Mouse (Mus musculus) CH12.LX (cell line): ENCODE results near the gene Pyroxd1. TPM values are rescaled to one million over a fixed set of nuclear protein-coding genes. Genes with fewer than 3 reads are reported as not detected.

Experiments
- DNase-seq: peaks from one replicate; pipeline ENCODE4 v3.0.0-alpha.2; 2013; ENCODE audit errors: extremely low read depth
- H3K27ac ChIP-seq: 2 replicates; pipeline ENCODE4 v1.5.1; 2012; ENCODE audit warnings: low read depth, mild to moderate bottlenecking, control low read depth, moderate library complexity; ENCODE audit not compliant: insufficient read depth
- H3K27me3 ChIP-seq: replicated peaks from 2 replicates; pipeline ENCODE3; 2012; ENCODE audit warnings: inconsistent platforms
- H3K36me3 ChIP-seq, 2 experiments: replicated peaks in 1 of 2; 2 replicates each; pipeline versions ENCODE3 to v1.6.1; 2012; ENCODE audit warnings: inconsistent platforms in 1 of 2, low read length in 1 of 2, mild to moderate bottlenecking in 1 of 2, mixed read lengths in 1 of 2, moderate library complexity in 1 of 2; ENCODE audit not compliant: control insufficient read depth in 1 of 2, insufficient read depth in 1 of 2
- H3K4me1 ChIP-seq, 2 experiments: 2 replicates each; pipeline ENCODE4 v1.6.1; 2012; ENCODE audit warnings: inconsistent platforms in 1 of 2, moderate library complexity in 1 of 2; ENCODE audit not compliant: insufficient read depth in 2 of 2, control insufficient read depth in 1 of 2
- H3K4me2 ChIP-seq: 2 replicates; pipeline ENCODE4 v1.6.1; 2012; ENCODE audit warnings: low read depth, mild to moderate bottlenecking, control low read depth; ENCODE audit not compliant: poor library complexity, insufficient read depth, severe bottlenecking
- H3K4me3 ChIP-seq, 3 experiments: fragments of 150-350 bp in 1 of 3; sonication (generic) in 1 of 3; replicated peaks in 1 of 3; 2 replicates each; pipeline versions ENCODE3 to v1.5.1; 2011 to 2012; ENCODE audit warnings: low read depth in 2 of 3, low read length in 2 of 3, mild to moderate bottlenecking in 2 of 3, moderate library complexity in 2 of 3, control low read depth in 1 of 3, improper control_type of control experiment in 1 of 3, inconsistent platforms in 1 of 3, mixed read lengths in 1 of 3; ENCODE audit not compliant: poor library complexity in 1 of 3
- H3K79me2 ChIP-seq: replicated peaks from 2 replicates; pipeline ENCODE4 v1.6.1; 2012; ENCODE audit warnings: mild to moderate bottlenecking, moderate library complexity; ENCODE audit not compliant: control insufficient read depth, poor library complexity, insufficient read depth, severe bottlenecking; ENCODE audit errors: extremely low read depth
- H3K9ac ChIP-seq: 2 replicates; pipeline ENCODE4 v1.6.1; 2012; ENCODE audit warnings: low read depth, mild to moderate bottlenecking, control low read depth, moderate library complexity; ENCODE audit not compliant: insufficient read depth
- H3K9me3 ChIP-seq: replicated peaks from 2 replicates; pipeline ENCODE3; 2012; ENCODE audit warnings: low read length, inconsistent platforms, mixed read lengths
- CHD1 ChIP-seq: IDR thresholded peaks from 2 replicates; pipeline ENCODE4 v1.6.1; 2012; ENCODE audit warnings: low read depth, low read length, improper control_type of control experiment, inconsistent platforms
- CTCF ChIP-seq, 2 experiments: IDR thresholded peaks in 1 of 2; conservative IDR thresholded peaks in 1 of 2; 2 replicates each; pipeline ENCODE4 v1.5.1; 2011 to 2012; ENCODE audit warnings: low read depth in 2 of 2, low read length in 2 of 2, improper control_type of control experiment in 1 of 2, inconsistent platforms in 1 of 2, mild to moderate bottlenecking in 1 of 2, moderate library complexity in 1 of 2
- E2F4 ChIP-seq: IDR thresholded peaks from 2 replicates; pipeline ENCODE4 v1.6.1; 2011; ENCODE audit warnings: low read depth, low read length, improper control_type of control experiment; ENCODE audit not compliant: insufficient replicate concordance
- ELF1 ChIP-seq: IDR thresholded peaks from 2 replicates; pipeline ENCODE4 v1.6.1; 2014; ENCODE audit warnings: low read depth, mild to moderate bottlenecking, inconsistent platforms, low read length, improper control_type of control experiment
- ETS1 ChIP-seq: conservative IDR thresholded peaks from 2 replicates; pipeline ENCODE4 v1.6.1; 2012; ENCODE audit warnings: low read depth, mild to moderate bottlenecking, inconsistent platforms, low read length, improper control_type of control experiment, moderate library complexity
- GABPA ChIP-seq: IDR thresholded peaks from 2 replicates; pipeline ENCODE4 v1.6.1; 2012; ENCODE audit warnings: low read depth, low read length, improper control_type of control experiment, inconsistent platforms; ENCODE audit not compliant: insufficient replicate concordance
- HCFC1 ChIP-seq: IDR thresholded peaks from 2 replicates; pipeline ENCODE4 v1.6.1; 2012; ENCODE audit warnings: low read depth, mild to moderate bottlenecking, inconsistent platforms, low read length, improper control_type of control experiment
- KAT2A ChIP-seq: IDR thresholded peaks from 2 replicates; pipeline ENCODE4 v1.6.1; 2012; ENCODE audit warnings: low read length, improper control_type of control experiment, inconsistent platforms; ENCODE audit not compliant: insufficient replicate concordance
- MAFK ChIP-seq: IDR thresholded peaks from 2 replicates; pipeline ENCODE4 v1.6.1; 2011; ENCODE audit warnings: low read length, improper control_type of control experiment; ENCODE audit not compliant: insufficient replicate concordance
- MAX ChIP-seq: IDR thresholded peaks from 2 replicates; pipeline ENCODE4 v1.6.1; 2011; ENCODE audit warnings: low read length, improper control_type of control experiment
- MAZ ChIP-seq: IDR thresholded peaks from 2 replicates; pipeline ENCODE4 v1.6.1; 2012; ENCODE audit warnings: low read depth, mild to moderate bottlenecking, inconsistent platforms, low read length, improper control_type of control experiment, moderate library complexity
- MEF2A ChIP-seq: IDR thresholded peaks from 2 replicates; pipeline ENCODE4 v1.6.1; 2014; ENCODE audit warnings: low read depth, mild to moderate bottlenecking, inconsistent platforms, low read length, improper control_type of control experiment, borderline replicate concordance
- NRF1 ChIP-seq: IDR thresholded peaks from 2 replicates; pipeline ENCODE4 v1.6.1; 2014; ENCODE audit warnings: low read depth, mild to moderate bottlenecking, inconsistent platforms, low read length, improper control_type of control experiment, moderate library complexity
- PAX5 ChIP-seq: IDR thresholded peaks from 2 replicates; pipeline ENCODE4 v1.6.1; 2012; ENCODE audit warnings: low read length, inconsistent platforms, mixed read lengths
- POLR2A ChIP-seq: IDR thresholded peaks from 2 replicates; pipeline ENCODE4 v1.6.1; 2011; ENCODE audit warnings: low read depth, mild to moderate bottlenecking, improper control_type of control experiment, low read length
- RAD21 ChIP-seq: IDR thresholded peaks from 2 replicates; pipeline ENCODE4 v1.6.1; 2011; ENCODE audit warnings: low read depth, mild to moderate bottlenecking, low read length, improper control_type of control experiment, moderate library complexity
- RCOR1 ChIP-seq: conservative IDR thresholded peaks from 2 replicates; pipeline ENCODE4 v1.6.1; 2012; ENCODE audit warnings: low read depth, mild to moderate bottlenecking, inconsistent platforms, low read length, improper control_type of control experiment
- SIN3A ChIP-seq: IDR thresholded peaks from 2 replicates; pipeline ENCODE4 v1.6.1; 2012; ENCODE audit warnings: low read length, improper control_type of control experiment, inconsistent platforms
- TBP ChIP-seq: conservative IDR thresholded peaks from 2 replicates; pipeline ENCODE4 v1.6.1; 2011; ENCODE audit warnings: low read depth, low read length, improper control_type of control experiment
- TCF12 ChIP-seq: IDR thresholded peaks from 2 replicates; pipeline ENCODE4 v1.6.1; 2014; ENCODE audit warnings: low read depth, mild to moderate bottlenecking, inconsistent platforms, low read length, improper control_type of control experiment
- UBTF ChIP-seq: IDR thresholded peaks from 2 replicates; pipeline ENCODE4 v1.6.1; 2012; ENCODE audit warnings: low read depth, mild to moderate bottlenecking, inconsistent platforms, low read length, improper control_type of control experiment, moderate library complexity
- USF1 ChIP-seq: IDR thresholded peaks from 2 replicates; pipeline ENCODE4 v1.6.1; 2014; ENCODE audit warnings: low read depth, mild to moderate bottlenecking, inconsistent platforms, low read length, improper control_type of control experiment
- USF2 ChIP-seq: conservative IDR thresholded peaks from 2 replicates; pipeline ENCODE4 v1.6.1; 2011; ENCODE audit warnings: low read depth, low read length, improper control_type of control experiment
- ZMIZ1 ChIP-seq: IDR thresholded peaks from 2 replicates; pipeline ENCODE4 v1.6.1; 2012; ENCODE audit warnings: low read depth, mild to moderate bottlenecking, inconsistent platforms, low read length, improper control_type of control experiment
- dilution Hi-C: fragments of 300-500 bp; cut with MboI; formaldehyde crosslinking; loops from 2 replicates; pipeline ENCODE4 v1.14.3; 2020; ENCODE audit warnings: low sequenced_read_pairs; ENCODE audit not compliant: extremely low pct_unique_long_range_greater_than_20kb, extremely low pct_ligation_motif_present
- in situ Hi-C: fragments of 300-500 bp; cut with MboI; formaldehyde crosslinking; loops from 3 replicates; pipeline ENCODE4 v1.14.3; 2019; ENCODE audit warnings: low sequenced_read_pairs, low pct_ligation_motif_present, low pct_unique_long_range_greater_than_20kb, mixed read lengths
- polyA plus RNA-seq: library from polyadenylated mRNA; unstranded; fragments of >175 nt; gene quantifications from 2 replicates; pipeline ENCODE4 v1.2.1, GENCODE M21; 2012; ENCODE audit warnings: low read depth; ENCODE audit not compliant: insufficient read length
- total RNA-seq, 2 experiments: library from RNA; depleted of rRNA; stranded (reverse); fragments of 300-350 nt in 1 of 2; fragments of >200 nt in 1 of 2; gene quantifications; 2 replicates each; pipeline ENCODE4 v1.2.3; 2012 to 2014

Pyroxd1 gene
- total and polyA plus RNA-seq, 3 experiments = 7.9 to 11.5 (median 11.2) TPM

GRCm38 (mm10) chr6:142298098-142298497 lies 47.4 kb upstream of the Pyroxd1 start, which contains the start of gene Iapp:
Iapp (plus strand) TSS chr6:142298423.
- H3K4me1 ChIP-seq = no peaks in the 10 kb centered on the region
- H3K9me3 ChIP-seq = peaks cover 3% of the 10 kb centered on the region
- H3K36me3 ChIP-seq = no peaks in the 10 kb centered on the region
- H3K4me2 ChIP-seq = no peak within 1 kb of the TSS
- dilution Hi-C loops (no loop called here), in situ Hi-C loops (no loop called here)
- no peak within 1 kb of the TSS for H3K27ac ChIP-seq
- no peak for TF ChIP-seq ELF1
- TF ChIP-seq NRF1 = no peak
- no peak for TF ChIP-seq USF2
- TF ChIP-seq PAX5 = no peak
- no peak for TF ChIP-seq HCFC1
- no peak for TF ChIP-seq RAD21
- TF ChIP-seq KAT2A = no peak
- TF ChIP-seq MAZ = no peak
- TF ChIP-seq TCF12 = no peak
- DNase-seq = no peak
- H3K4me3 ChIP-seq = no peak within 1 kb of the TSS
- H3K9ac ChIP-seq = no peak within 1 kb of the TSS
- H3K79me2 ChIP-seq = no peaks in the 10 kb centered on the region
- no peaks in the 10 kb centered on the region for H3K27me3 ChIP-seq

DNA sequence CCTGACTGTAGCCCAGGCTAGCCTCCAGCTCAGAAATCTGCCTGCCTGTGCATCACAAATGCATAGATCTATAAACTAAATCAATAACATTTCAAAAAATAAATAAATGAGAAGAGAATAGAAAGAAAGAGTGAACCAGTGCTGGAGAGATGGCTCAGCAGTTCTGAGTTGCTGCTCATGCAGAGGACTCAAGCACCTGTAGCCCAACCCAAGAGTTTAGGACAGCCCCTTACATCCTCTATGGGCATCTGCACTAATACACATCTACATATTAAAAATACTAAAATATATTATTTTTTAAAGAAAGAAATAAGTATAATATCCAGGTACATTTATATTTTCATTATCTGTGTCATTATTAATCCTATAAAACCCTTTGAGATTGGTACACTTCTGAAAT lies 40.4 kb upstream of the Pyroxd1 start:
- no peak overlapping the region for H3K4me2 ChIP-seq

More for the DNA sequence above, 40.4 kb upstream of the Pyroxd1 start:
- dilution Hi-C loops (no loop called here), in situ Hi-C loops (no loop called here)
- H3K4me3 ChIP-seq = no peak overlapping the region
- no peak overlapping the region for H3K27ac ChIP-seq
- H3K36me3 ChIP-seq = no peaks in the 10 kb centered on the region
- H3K9me3 ChIP-seq = peaks cover 2% of the 10 kb centered on the region
- no peaks in the 10 kb centered on the region for H3K4me1 ChIP-seq
- TF ChIP-seq GABPA = no peak
- TF ChIP-seq ZMIZ1 = no peak
- no peak for TF ChIP-seq MAX
- TF ChIP-seq CHD1 = no peak
- no peak for TF ChIP-seq CTCF (conservative IDR thresholded peaks at IDR 0.05 in 1 of 2, IDR thresholded peaks at IDR 0.05 in 1 of 2; ENCODE audit: low read depth in 2 of 2, low read length in 2 of 2)
- no peak for TF ChIP-seq USF1
- TF ChIP-seq TBP = no peak
- no peak for TF ChIP-seq RCOR1
- no peak for TF ChIP-seq KAT2A
- no peak for TF ChIP-seq E2F4
- TF ChIP-seq UBTF = no peak
- TF ChIP-seq MAZ = no peak
- no peak for TF ChIP-seq MEF2A
- no peak for TF ChIP-seq MAFK
- TF ChIP-seq POLR2A = no peak
- no peak for TF ChIP-seq SIN3A
- no peak for TF ChIP-seq ETS1
- DNase-seq = no peak
- H3K9ac ChIP-seq = no peak overlapping the region
- no peaks in the 10 kb centered on the region for H3K27me3 ChIP-seq
- no peaks in the 10 kb centered on the region for H3K79me2 ChIP-seq
